Mouse (Mus musculus): ENCODE measurements at regions not wholly inside any gene's neighbourhood (a gene's known extent, or its start where the extent isn't known, plus 50 kb on each side); places are given as distances from the start of the nearest gene placed in this dataset.

DNA sequence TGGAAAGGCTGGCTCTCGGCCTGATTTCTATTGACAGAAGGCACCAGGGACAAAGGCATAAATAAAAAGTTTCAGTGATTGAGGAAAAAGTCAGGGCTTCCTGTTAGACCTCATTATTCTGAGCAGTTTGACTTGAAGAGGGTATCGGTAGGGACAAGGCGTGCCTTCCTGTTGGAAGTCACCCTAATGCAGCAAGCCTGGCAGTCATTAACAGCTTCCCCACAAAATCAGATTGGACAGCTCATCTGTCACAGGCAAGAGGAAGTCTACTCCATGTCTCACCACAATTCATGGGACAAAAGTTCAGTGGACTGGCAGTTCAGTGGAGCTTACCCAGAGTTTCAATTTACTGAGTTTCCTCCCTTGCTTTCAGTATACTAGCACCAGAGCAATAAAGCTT is 715.5 kb downstream of the Fam181b start:
- DNase-seq (ENCODE audit: low spot score), result peak; percentile 16

- DNase-seq (ENCODE audit: low spot score), result no peak
These were observed 756.0 kb downstream of the Fam181b start for GRCm38 (mm10) chr7:93835697-93836096.

- no peak for DNase-seq (ENCODE audit: low spot score)
These were observed 756.5 kb downstream of the Fam181b start for GRCm38 (mm10) chr7:93836169-93836568.

GRCm38 (mm10) chr7:93855025-93855424 is 775.4 kb downstream of the Fam181b start:
- no peak for DNase-seq (ENCODE audit: low spot score)

DNA sequence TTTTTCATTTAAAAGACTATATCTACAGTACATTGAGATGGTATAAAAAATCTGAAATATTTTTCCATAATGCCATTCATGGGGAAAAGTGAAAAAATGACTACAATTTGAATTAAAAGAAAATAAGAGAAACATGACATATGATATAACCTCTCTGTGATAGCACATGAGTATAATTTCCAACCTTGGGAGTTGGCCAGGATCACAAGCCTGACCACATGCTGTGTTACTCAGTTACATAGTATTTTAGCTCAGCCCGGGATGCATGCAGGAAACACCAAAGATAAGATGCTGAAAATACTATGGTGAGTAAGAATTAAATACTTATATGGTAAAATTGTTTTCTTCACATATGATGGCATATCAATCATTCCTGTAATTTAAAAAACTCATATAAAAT is 814.0 kb downstream of the Fam181b start:
- DNase-seq (ENCODE audit: low spot score), result no peak

- DNase-seq (ENCODE audit: low spot score), result no peak
These were observed 817.3 kb downstream of the Fam181b start for GRCm38 (mm10) chr7:93896921-93897320.

GRCm38 (mm10) chr7:93902770-93903169 is 823.1 kb downstream of the Fam181b start:
- no peak for DNase-seq (ENCODE audit: low spot score)

DNA sequence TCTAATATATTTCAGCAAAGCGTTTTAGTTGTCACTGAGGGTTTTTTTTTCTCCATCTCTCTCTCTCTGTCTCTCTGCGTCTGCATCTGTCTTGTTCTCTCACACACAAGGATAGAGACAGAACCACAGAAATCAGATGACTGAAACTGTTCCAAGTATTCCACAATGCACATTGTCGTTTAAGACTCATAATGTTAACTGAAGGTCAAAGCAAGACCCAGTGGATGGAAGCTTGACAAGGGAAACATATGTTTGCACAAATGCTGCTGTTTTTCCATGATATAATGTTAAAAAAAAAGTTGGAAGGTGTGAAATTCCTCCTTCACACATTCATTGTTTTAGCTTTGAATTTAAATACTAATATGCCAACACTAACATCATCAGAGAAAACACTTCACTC is 857.3 kb downstream of the Fam181b start:
- DNase-seq (ENCODE audit: low spot score), result no peak

DNA sequence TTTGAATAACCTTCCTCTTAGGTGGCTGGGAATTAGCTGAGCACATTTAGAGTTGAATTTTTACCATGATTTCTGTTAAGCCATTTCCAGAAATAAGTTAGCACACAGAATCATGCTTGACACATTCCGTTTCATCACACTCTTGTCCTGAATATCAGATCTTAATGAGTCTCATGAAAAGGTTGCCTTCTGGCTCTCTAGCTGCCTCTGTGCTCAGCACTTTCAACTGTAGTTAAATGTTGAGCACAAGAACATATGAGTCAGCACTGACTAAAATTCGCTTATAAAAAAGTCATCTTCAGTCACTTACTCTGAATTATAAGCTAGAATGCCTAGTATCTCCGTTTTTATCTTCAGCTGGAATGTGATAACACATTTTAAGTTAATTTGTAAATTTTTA is 902.4 kb downstream of the Fam181b start:
- no peak for DNase-seq (ENCODE audit: low spot score)

DNA sequence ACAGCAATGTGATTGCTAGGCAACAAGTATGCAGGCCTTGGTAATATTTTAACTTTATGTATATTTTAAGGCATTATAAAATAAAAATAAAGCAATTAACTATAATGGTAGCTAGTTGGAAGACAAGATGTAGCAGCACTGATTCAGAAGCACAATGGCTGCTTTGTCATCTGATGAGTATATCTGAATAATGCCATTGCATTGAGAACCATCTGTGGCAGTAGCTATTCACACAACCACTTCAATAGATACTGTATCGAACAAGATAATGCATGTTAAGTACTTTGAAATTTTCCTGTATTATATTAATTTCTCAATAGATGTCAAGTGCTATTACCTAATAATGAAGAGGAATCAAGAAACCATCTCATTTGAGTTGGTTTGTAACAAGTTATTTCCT is 923.1 kb downstream of the Fam181b start:
- DNase-seq (ENCODE audit: low spot score), result no peak

- DNase-seq (ENCODE audit: low spot score), result peak; percentile 53
These were observed 962.9 kb downstream of the Fam181b start for GRCm38 (mm10) chr7:94042466-94043030.

- no peak for DNase-seq (ENCODE audit: low spot score)
These were observed 965.8 kb downstream of the Fam181b start for GRCm38 (mm10) chr7:94045428-94045827.

DNA sequence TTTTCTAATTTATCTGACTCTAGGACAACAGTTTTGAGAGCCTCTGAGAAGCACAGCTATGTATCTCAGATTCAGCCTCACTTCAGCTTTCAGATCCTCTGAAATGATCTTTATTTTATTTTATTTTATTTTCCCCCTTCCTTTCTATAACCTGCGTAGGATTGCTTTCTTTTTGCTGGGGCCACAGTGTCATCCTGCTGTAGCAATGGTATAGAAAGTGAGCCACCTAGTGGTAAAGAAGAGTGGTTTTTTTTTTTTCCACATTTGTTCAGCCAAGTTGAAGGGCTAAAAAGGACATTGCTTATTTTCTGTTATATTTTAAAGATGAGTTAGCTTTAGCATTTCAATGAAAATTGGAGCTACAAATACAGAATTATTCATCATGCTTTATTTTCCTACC is 966.4 kb downstream of the Fam181b start:
- DNase-seq (ENCODE audit: low spot score), result peak; percentile 66

- DNase-seq (ENCODE audit: low spot score), result no peak
These were observed 982.3 kb downstream of the Fam181b start for GRCm38 (mm10) chr7:94061814-94062545.
